Mouse (Mus musculus): ENCODE measurements around the gene Rgs3. TPM values are rescaled to one million over a fixed set of nuclear protein-coding genes. Genes with fewer than 3 reads are reported as not detected.
"Not testable (repeated sequence)": the region's sequence is repeated elsewhere in the genome, so short reads cannot be mapped to it uniquely, and the experiment has no call there.

The Rgs3 gene
- polyA plus RNA-seq, 1 experiment from 2014 or later = 42.0 TPM

- 2% methylated on average over 42 of the region's 42 CpGs for WGBS
These were observed 23.8 kb downstream of the Rgs3 start for GRCm38 (mm10) chr4:62583265-62584092.

GRCm38 (mm10) chr4:62587067-62587466 lies 27.4 kb downstream of the Rgs3 start:
- no peak overlapping the region for H3K9ac ChIP-seq (ENCODE audit: low read depth, low read length)
- no peak overlapping the region for H3K4me2 ChIP-seq (replicated peaks; ENCODE audit: low read depth, low read length)
- WGBS = 86% methylated on average over 8 of the region's 8 CpGs
- ATAC-seq (ENCODE audit: low FRiP score, low TSS enrichment) = no peak
- H3K36me3 ChIP-seq (ENCODE audit: control insufficient read depth, insufficient read depth, low read length) = no peaks in the 10 kb centered on the region
- H3K27ac ChIP-seq (ENCODE audit: low read depth, low read length) = no peak overlapping the region
- H3K4me1 ChIP-seq (ENCODE audit: control insufficient read depth, insufficient read depth, low read length) = peaks cover 23% of the 10 kb centered on the region
- H3K9me3 ChIP-seq (ENCODE audit: control insufficient read depth, low read length) = no peaks in the 10 kb centered on the region
- H3K27me3 ChIP-seq (ENCODE audit: control insufficient read depth, insufficient read depth, low read length) = peaks cover 9% of the 10 kb centered on the region; the same call in 1 of the 2 replicates
- H3K4me3 ChIP-seq (ENCODE audit: low read length) = no peak overlapping the region

More at GRCm38 (mm10) chr4:62583265-62584092, 23.8 kb downstream of the Rgs3 start:
- Histone ChIP-seq H3K4me3 (ENCODE audit: low read length) (peak overlapping the region; percentile 44), H3K27ac (ENCODE audit: low read depth, low read length) (peak overlapping the region; percentile 91), H3K4me2 (replicated peaks; ENCODE audit: low read depth, low read length) (peak overlapping the region; percentile 68), H3K4me1 (ENCODE audit: control insufficient read depth, insufficient read depth, low read length) (peaks cover 18% of the 10 kb centered on the region), H3K36me3 (ENCODE audit: control insufficient read depth, insufficient read depth, low read length) (no peaks in the 10 kb centered on the region), H3K9ac (ENCODE audit: low read depth, low read length) (peak overlapping the region; percentile 63), H3K9me3 (ENCODE audit: control insufficient read depth, low read length) (no peaks in the 10 kb centered on the region), H3K27me3 (ENCODE audit: control insufficient read depth, insufficient read depth, low read length) (peaks cover 9% of the 10 kb centered on the region; the same call in 1 of the 2 replicates)
- ATAC-seq (ENCODE audit: low FRiP score, low TSS enrichment) = peak; percentile 85

- ATAC-seq (ENCODE audit: low FRiP score, low TSS enrichment) = no peak
- no peak overlapping the region for H3K4me2 ChIP-seq (replicated peaks; ENCODE audit: low read depth, low read length)
- peak overlapping the region; percentile 24; the same call in 1 of the 2 replicates for H3K27ac ChIP-seq (ENCODE audit: low read depth, low read length)
- no peaks in the 10 kb centered on the region for H3K9me3 ChIP-seq (ENCODE audit: control insufficient read depth, low read length)
- peaks cover 5% of the 10 kb centered on the region for H3K4me1 ChIP-seq (ENCODE audit: control insufficient read depth, insufficient read depth, low read length)
- no peaks in the 10 kb centered on the region for H3K27me3 ChIP-seq (ENCODE audit: control insufficient read depth, insufficient read depth, low read length)
- WGBS = 88% methylated on average over 1 of the region's 1 CpGs
- no peak overlapping the region for H3K4me3 ChIP-seq (ENCODE audit: low read length)
- H3K36me3 ChIP-seq (ENCODE audit: control insufficient read depth, insufficient read depth, low read length) = no peaks in the 10 kb centered on the region
- H3K9ac ChIP-seq (ENCODE audit: low read depth, low read length) = no peak overlapping the region
These were observed 31.2 kb downstream of the Rgs3 start for GRCm38 (mm10) chr4:62590878-62591277.

- 0 out of 2 replicates have a peak overlapping the region, but pooled peaks have one; percentile 7 for H3K27ac ChIP-seq (ENCODE audit: low read depth, low read length)
- 13% methylated on average over 11 of the region's 11 CpGs for WGBS
- H3K9ac ChIP-seq (ENCODE audit: low read depth, low read length) = no peak overlapping the region
- H3K4me1 ChIP-seq (ENCODE audit: control insufficient read depth, insufficient read depth, low read length) = peaks cover 5% of the 10 kb centered on the region
- ATAC-seq (ENCODE audit: low FRiP score, low TSS enrichment) = peak; percentile 32; the same call in 1 of the 2 replicates
- H3K4me3 ChIP-seq (ENCODE audit: low read length) = no peak overlapping the region
- H3K4me2 ChIP-seq (replicated peaks; ENCODE audit: low read depth, low read length) = no peak overlapping the region; the same call in 1 of the 2 replicates
- H3K36me3 ChIP-seq (ENCODE audit: control insufficient read depth, insufficient read depth, low read length) = no peaks in the 10 kb centered on the region
- H3K27me3 ChIP-seq (ENCODE audit: control insufficient read depth, insufficient read depth, low read length) = no peaks in the 10 kb centered on the region
- H3K9me3 ChIP-seq (ENCODE audit: control insufficient read depth, low read length) = no peaks in the 10 kb centered on the region
These were observed 31.7 kb downstream of the Rgs3 start for GRCm38 (mm10) chr4:62591326-62591725.

GRCm38 (mm10) chr4:62593546-62594240 lies 34.0 kb downstream of the Rgs3 start:
- not testable (repeated sequence) for H3K9ac ChIP-seq (ENCODE audit: low read depth, low read length); ATAC-seq (ENCODE audit: low FRiP score, low TSS enrichment); H3K9me3 ChIP-seq (ENCODE audit: control insufficient read depth, low read length); H3K4me1 ChIP-seq (ENCODE audit: control insufficient read depth, insufficient read depth, low read length); H3K27me3 ChIP-seq (ENCODE audit: control insufficient read depth, insufficient read depth, low read length); H3K27ac ChIP-seq (ENCODE audit: low read depth, low read length); H3K4me3 ChIP-seq (ENCODE audit: low read length); H3K36me3 ChIP-seq (ENCODE audit: control insufficient read depth, insufficient read depth, low read length); H3K4me2 ChIP-seq (replicated peaks; ENCODE audit: low read depth, low read length)
- 93% methylated on average over 24 of the region's 24 CpGs for WGBS

- H3K27me3 ChIP-seq (ENCODE audit: control insufficient read depth, insufficient read depth, low read length) = no peaks in the 10 kb centered on the region
- no peak overlapping the region for H3K27ac ChIP-seq (ENCODE audit: low read depth, low read length)
- H3K4me2 ChIP-seq (replicated peaks; ENCODE audit: low read depth, low read length) = no peak overlapping the region
- H3K36me3 ChIP-seq (ENCODE audit: control insufficient read depth, insufficient read depth, low read length) = no peaks in the 10 kb centered on the region
- peaks cover 5% of the 10 kb centered on the region for H3K4me1 ChIP-seq (ENCODE audit: control insufficient read depth, insufficient read depth, low read length)
- ATAC-seq (ENCODE audit: low FRiP score, low TSS enrichment) = no peak
- no peaks in the 10 kb centered on the region for H3K9me3 ChIP-seq (ENCODE audit: control insufficient read depth, low read length)
- H3K4me3 ChIP-seq (ENCODE audit: low read length) = no peak overlapping the region
- 87% methylated on average over 5 of the region's 5 CpGs for WGBS
- H3K9ac ChIP-seq (ENCODE audit: low read depth, low read length) = no peak overlapping the region
These were observed 34.8 kb downstream of the Rgs3 start for GRCm38 (mm10) chr4:62594442-62594841.

- no peaks in the 10 kb centered on the region for H3K27me3 ChIP-seq (ENCODE audit: control insufficient read depth, insufficient read depth, low read length)
- H3K4me1 ChIP-seq (ENCODE audit: control insufficient read depth, insufficient read depth, low read length) = peaks cover 5% of the 10 kb centered on the region
- WGBS = 62% methylated on average over 5 of the region's 5 CpGs
- H3K9me3 ChIP-seq (ENCODE audit: control insufficient read depth, low read length) = no peaks in the 10 kb centered on the region
- H3K36me3 ChIP-seq (ENCODE audit: control insufficient read depth, insufficient read depth, low read length) = no peaks in the 10 kb centered on the region
- H3K4me2 ChIP-seq (replicated peaks; ENCODE audit: low read depth, low read length) = no peak overlapping the region
- H3K27ac ChIP-seq (ENCODE audit: low read depth, low read length) = no peak overlapping the region
- ATAC-seq (ENCODE audit: low FRiP score, low TSS enrichment) = no peak
- H3K9ac ChIP-seq (ENCODE audit: low read depth, low read length) = no peak overlapping the region
- H3K4me3 ChIP-seq (ENCODE audit: low read length) = no peak overlapping the region
These were observed 36.4 kb downstream of the Rgs3 start for GRCm38 (mm10) chr4:62596051-62596450.

GRCm38 (mm10) chr4:62600549-62600948 lies 40.9 kb downstream of the Rgs3 start:
- Histone ChIP-seq H3K27me3 (ENCODE audit: control insufficient read depth, insufficient read depth, low read length) (no peaks in the 10 kb centered on the region), H3K9me3 (ENCODE audit: control insufficient read depth, low read length) (no peaks in the 10 kb centered on the region), H3K4me3 (ENCODE audit: low read length) (no peak overlapping the region), H3K27ac (ENCODE audit: low read depth, low read length) (no peak overlapping the region), H3K4me2 (replicated peaks; ENCODE audit: low read depth, low read length) (no peak overlapping the region), H3K9ac (ENCODE audit: low read depth, low read length) (no peak overlapping the region), H3K36me3 (ENCODE audit: control insufficient read depth, insufficient read depth, low read length) (no peaks in the 10 kb centered on the region), H3K4me1 (ENCODE audit: control insufficient read depth, insufficient read depth, low read length) (no peaks in the 10 kb centered on the region)
- no peak for ATAC-seq (ENCODE audit: low FRiP score, low TSS enrichment)
- whole genome bisulfite sequencing = 89% methylated on average over 1 of the region's 1 CpGs

GRCm38 (mm10) chr4:62603607-62604006 lies 44.0 kb downstream of the Rgs3 start:
- Histone ChIP-seq H3K4me3 (ENCODE audit: low read length) (no peak overlapping the region), H3K9ac (ENCODE audit: low read depth, low read length) (no peak overlapping the region), H3K36me3 (ENCODE audit: control insufficient read depth, insufficient read depth, low read length) (no peaks in the 10 kb centered on the region), H3K27me3 (ENCODE audit: control insufficient read depth, insufficient read depth, low read length) (no peaks in the 10 kb centered on the region), H3K4me2 (replicated peaks; ENCODE audit: low read depth, low read length) (no peak overlapping the region), H3K27ac (ENCODE audit: low read depth, low read length) (no peak overlapping the region), H3K4me1 (ENCODE audit: control insufficient read depth, insufficient read depth, low read length) (peaks cover 13% of the 10 kb centered on the region; the same call in 1 of the 2 replicates), H3K9me3 (ENCODE audit: control insufficient read depth, low read length) (no peaks in the 10 kb centered on the region)
- 83% methylated on average over 4 of the region's 4 CpGs for WGBS
- no peak for ATAC-seq (ENCODE audit: low FRiP score, low TSS enrichment)

All from kidney, embryonic 14.5 days (tissue).